Mouse (Mus musculus) small intestine, adult 2 months (tissue): ENCODE results near the gene 6430628N08Rik. TPM values are rescaled to one million over a fixed set of nuclear protein-coding genes. Genes with fewer than 3 reads are reported as not detected.

Experiments used
- H3K27ac ChIP-seq: fragments of 200-500 bp; 2 replicates; pipeline ENCODE4 v1.5.1; 2012; ENCODE audit warnings: low read depth, low read length, control low read depth, inconsistent platforms; ENCODE audit not compliant: insufficient read depth
- H3K27me3 ChIP-seq: fragments of 200-500 bp; 2 replicates; pipeline ENCODE4 v1.6.1; 2012; ENCODE audit warnings: mild to moderate bottlenecking, moderate library complexity, low read length, inconsistent platforms; ENCODE audit not compliant: control insufficient read depth, insufficient read depth
- H3K36me3 ChIP-seq: fragments of 200-500 bp; 2 replicates; pipeline ENCODE4 v1.6.1; 2012; ENCODE audit warnings: mild to moderate bottlenecking, low read length, control low read depth, inconsistent platforms; ENCODE audit not compliant: control insufficient read depth, insufficient read depth
- H3K4me1 ChIP-seq: fragments of 200-500 bp; 2 replicates; pipeline ENCODE4 v1.6.1; 2012; ENCODE audit warnings: low read length, inconsistent platforms, mixed read lengths; ENCODE audit not compliant: control insufficient read depth, insufficient read depth, insufficient read length
- H3K4me3 ChIP-seq: fragments of 200-500 bp; 2 replicates; pipeline ENCODE4 v1.5.1; 2012; ENCODE audit warnings: low read depth, mild to moderate bottlenecking, control low read depth, inconsistent platforms, low read length, moderate library complexity
- CTCF ChIP-seq: fragments of 200-500 bp; IDR thresholded peaks from 2 replicates; pipeline ENCODE4 v1.5.1; 2012; ENCODE audit warnings: low read depth, mild to moderate bottlenecking, control low read depth, inconsistent platforms, low read length, moderate library complexity, mixed read lengths; ENCODE audit not compliant: insufficient replicate concordance, insufficient read length; ENCODE audit errors: extremely low read depth
- POLR2A ChIP-seq: fragments of 200-500 bp; IDR thresholded peaks from 2 replicates; pipeline ENCODE4 v1.6.1; 2012; ENCODE audit warnings: low read depth, mild to moderate bottlenecking, control low read depth, inconsistent platforms, low read length, moderate library complexity
- WGBS: fragments of 180-500 bp; shearing (Covaris S2); methylation state at CpG from one replicate; pipeline ENCODE4 v1.1.7; 2018; 5-methylcytosine and 5-hydroxymethylcytosine counted together
- polyA plus RNA-seq: library from polyadenylated mRNA; depleted of rRNA; stranded (reverse); fragments of >200 nt; gene quantifications from 2 replicates; pipeline ENCODE4 v1.2.3, GENCODE M21; 2012

6430628N08Rik gene
- polyA plus RNA-seq, 1 experiment, result not detected

DNA sequence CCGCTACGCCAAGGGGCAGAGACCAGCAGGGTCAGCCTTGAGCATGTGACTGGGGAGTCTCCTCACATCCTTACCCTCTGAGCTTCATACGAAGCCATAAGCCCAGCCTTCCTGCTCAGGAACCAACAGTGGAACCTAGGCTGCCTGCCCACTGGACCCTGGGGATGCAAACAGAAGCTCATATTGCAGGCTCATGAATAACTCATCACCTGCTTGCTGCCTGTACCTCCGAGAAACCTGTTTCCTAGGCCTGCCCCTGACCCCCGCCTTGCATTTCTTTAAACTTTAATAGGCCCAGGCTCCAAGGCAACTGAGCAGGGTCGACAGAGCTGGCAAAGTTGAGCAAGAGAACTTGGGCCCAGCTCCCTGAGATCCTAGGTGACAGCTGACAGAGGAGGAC, 6.4 kb upstream of the 6430628N08Rik start, which contains the start of gene Kncn:
Gene Kncn (plus strand): TSS at position 379 of the 400 bp plus-strand sequence.
- no peak within 1 kb of the TSS for H3K27ac ChIP-seq
- H3K36me3 ChIP-seq, result peaks cover 2% of the 10 kb centered on the region
- no peak for TF ChIP-seq POLR2A
- no peak for TF ChIP-seq CTCF
- WGBS, result 67% methylated on average over 6 of the region's 6 CpGs
- H3K4me1 ChIP-seq, result no peaks in the 10 kb centered on the region
- H3K27me3 ChIP-seq, result 0 out of 2 replicates have a peak, but pooled peaks cover 3% of the 10 kb centered on the region
- H3K4me3 ChIP-seq, result no peak within 1 kb of the TSS

DNA sequence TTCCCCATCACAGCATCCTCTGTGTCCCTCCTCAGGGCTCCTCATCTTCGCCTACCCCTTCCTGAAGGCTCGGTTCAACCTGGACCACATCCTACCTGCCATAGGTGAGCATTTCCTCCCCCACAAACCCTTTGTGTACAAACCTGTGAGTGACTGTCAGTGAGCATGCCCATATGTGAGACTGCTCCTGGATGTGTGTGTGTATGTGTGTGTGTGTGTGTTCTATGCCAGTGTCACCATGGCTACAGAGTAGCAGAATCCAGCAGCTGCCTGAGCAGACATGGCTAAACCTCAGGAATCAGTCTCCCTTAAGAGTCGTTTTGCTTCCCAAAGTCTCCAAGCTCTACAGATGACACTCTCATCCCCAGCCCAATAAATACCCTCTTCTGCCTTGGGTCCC, 4.6 kb upstream of the 6430628N08Rik start:
- 62% methylated on average over 3 of the region's 3 CpGs for WGBS
- no peak overlapping the region for H3K4me3 ChIP-seq
- H3K4me1 ChIP-seq, result peaks cover 2% of the 10 kb centered on the region; the same call in 1 of the 2 replicates
- TF ChIP-seq POLR2A (no peak), CTCF (no peak)
- H3K27me3 ChIP-seq, result peaks cover 13% of the 10 kb centered on the region
- H3K27ac ChIP-seq, result no peak overlapping the region
- no peaks in the 10 kb centered on the region for H3K36me3 ChIP-seq

DNA sequence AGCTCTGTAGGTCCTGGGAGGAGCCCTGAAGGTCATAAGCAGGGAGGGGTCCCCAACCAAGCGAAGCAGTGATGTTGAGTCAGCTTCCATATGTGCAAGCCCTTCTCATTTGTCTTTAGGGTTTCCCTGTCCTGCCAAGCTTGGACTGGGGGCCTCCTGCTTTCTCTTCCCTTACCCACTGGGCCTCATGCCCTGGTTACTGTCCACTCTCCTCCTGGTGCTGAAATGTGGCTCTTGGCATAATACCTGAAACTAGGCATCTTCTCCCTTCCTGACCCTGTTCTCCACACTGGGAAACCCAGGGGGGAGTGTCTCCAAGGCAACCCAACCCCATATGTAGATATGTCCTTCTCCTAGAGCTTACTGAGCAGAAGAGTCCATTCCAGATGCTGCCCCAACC, 3.6 kb upstream of the 6430628N08Rik start:
- Histone ChIP-seq H3K4me1 (peaks cover 2% of the 10 kb centered on the region; the same call in 1 of the 2 replicates), H3K27ac (no peak overlapping the region), H3K27me3 (peaks cover 17% of the 10 kb centered on the region), H3K4me3 (no peak overlapping the region), H3K36me3 (no peaks in the 10 kb centered on the region)
- no peak for TF ChIP-seq CTCF
- TF ChIP-seq POLR2A, result no peak
- 46% methylated on average over 1 of the region's 1 CpGs for WGBS

DNA sequence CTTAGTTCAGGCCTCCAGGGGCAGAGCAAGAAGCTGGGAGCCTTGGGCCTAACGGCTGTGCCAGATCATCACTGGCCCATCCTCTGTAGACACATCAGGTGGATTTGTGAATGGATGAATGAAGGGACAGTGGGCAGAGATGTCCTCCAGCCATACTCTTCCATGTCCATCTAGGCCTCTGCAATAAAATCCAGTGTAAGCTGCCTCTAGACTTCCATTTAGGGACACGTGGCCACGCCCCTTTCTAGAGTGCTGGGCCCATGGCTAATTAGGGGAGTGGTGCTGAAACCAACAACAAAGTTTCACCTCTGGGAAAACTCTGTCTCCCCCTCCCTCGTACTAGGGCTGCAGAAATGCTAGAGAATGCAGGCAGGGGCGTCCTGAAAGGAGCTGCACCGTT, 399 bp upstream of the 6430628N08Rik start:
- 19% methylated on average over 6 of the region's 6 CpGs for WGBS
- Histone ChIP-seq H3K36me3 (no peaks in the 10 kb centered on the region), H3K4me1 (peaks cover 2% of the 10 kb centered on the region; the same call in 1 of the 2 replicates), H3K4me3 (peak overlapping the region; percentile 14; the same call in 1 of the 2 replicates), H3K27me3 (peaks cover 17% of the 10 kb centered on the region), H3K27ac (no peak overlapping the region)
- TF ChIP-seq POLR2A, result no peak
- TF ChIP-seq CTCF, result no peak

DNA sequence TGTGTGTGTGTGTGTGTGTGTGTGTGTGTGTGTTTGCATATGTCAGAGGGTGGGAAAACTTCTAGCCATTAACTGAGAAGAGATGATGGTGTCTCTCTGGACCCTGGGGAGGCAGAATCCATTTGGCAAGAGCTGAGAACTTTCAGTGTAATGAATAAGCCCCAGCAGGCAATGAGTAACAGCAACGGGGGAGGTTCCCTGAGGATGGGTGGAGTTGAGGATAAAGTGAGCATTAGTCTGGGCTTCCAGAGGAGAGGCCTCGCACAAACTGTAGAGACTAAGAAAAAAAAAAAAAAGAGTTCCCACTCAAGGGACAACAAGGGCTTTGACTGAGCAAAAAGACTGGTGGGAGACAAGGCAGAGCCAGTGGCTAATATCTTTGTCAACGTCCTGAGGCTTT, 3.8 kb downstream of the 6430628N08Rik start:
- Histone ChIP-seq H3K27ac (no peak overlapping the region), H3K4me3 (no peak overlapping the region), H3K36me3 (no peaks in the 10 kb centered on the region), H3K27me3 (peaks cover 31% of the 10 kb centered on the region), H3K4me1 (peaks cover 2% of the 10 kb centered on the region; the same call in 1 of the 2 replicates)
- WGBS, result 19% methylated on average over 3 of the region's 3 CpGs
- no peak for TF ChIP-seq POLR2A
- TF ChIP-seq CTCF, result no peak

DNA sequence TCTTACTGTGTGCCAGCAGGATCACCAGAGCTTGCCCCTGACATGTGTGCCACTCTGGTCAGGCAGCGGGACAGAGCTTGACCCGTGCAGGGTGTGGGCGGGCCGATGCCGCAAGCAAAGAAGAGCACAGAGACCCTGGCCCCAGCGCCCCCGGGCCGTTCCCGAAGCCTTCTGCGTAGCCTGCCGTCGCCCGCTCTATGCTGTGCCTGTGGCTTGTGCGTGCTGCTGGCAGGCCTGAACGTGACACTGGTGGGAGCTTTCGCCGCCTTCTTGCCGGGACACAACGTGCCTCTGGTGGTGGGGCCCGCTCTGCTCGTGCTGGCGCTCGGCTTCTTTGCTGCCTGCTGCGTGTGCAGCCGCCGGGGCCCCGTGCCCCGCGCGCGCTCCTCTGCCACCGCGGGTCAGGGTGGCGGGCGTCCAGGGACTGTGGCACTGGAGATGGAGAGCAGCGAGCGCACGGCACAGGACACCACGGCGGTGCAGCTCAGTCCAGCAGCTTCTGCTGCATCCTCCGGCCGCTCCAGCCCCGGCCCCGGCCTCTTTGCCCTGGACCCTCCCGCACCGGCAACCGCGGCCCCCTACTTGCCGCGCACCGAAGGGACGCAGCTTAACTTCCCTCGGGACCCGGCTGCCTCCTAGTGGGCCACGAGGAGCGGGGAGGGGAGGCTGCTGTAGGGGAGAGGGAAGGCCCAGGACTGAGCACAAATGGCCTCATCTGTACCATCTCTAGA, 7.6 kb downstream of the 6430628N08Rik start:
- TF ChIP-seq CTCF (no peak), POLR2A (no peak)
- Histone ChIP-seq H3K27ac (no peak overlapping the region), H3K4me3 (no peak overlapping the region), H3K27me3 (peaks cover 17% of the 10 kb centered on the region), H3K4me1 (no peaks in the 10 kb centered on the region), H3K36me3 (no peaks in the 10 kb centered on the region)
- 3% methylated on average over 56 of the region's 56 CpGs for WGBS

DNA sequence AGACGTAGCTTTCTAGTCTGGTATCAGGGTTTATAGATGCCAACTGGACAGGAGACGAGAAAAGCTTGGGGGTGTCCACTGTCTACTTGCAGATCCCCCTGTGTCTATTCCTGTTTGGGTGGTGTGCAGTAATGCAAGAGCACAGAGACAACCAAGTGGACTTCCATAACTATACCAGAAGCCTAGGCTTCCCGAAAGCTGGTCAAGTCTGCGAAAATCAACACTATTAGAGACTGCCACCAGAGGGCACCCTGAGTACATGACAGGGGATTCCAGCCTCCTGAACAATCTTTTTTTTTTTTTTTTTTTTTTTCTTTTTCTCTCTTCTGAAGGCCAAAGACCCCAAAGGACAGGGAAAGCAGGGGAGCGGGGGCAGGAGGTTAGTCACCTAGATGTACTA, 12.4 kb downstream of the 6430628N08Rik start:
- no peaks in the 10 kb centered on the region for H3K36me3 ChIP-seq
- WGBS, result 19% methylated on average over 5 of the region's 5 CpGs
- TF ChIP-seq POLR2A (no peak), CTCF (peak; percentile 68; the same call in 1 of the 2 replicates)

More for the DNA sequence above, 12.4 kb downstream of the 6430628N08Rik start:
- no peaks in the 10 kb centered on the region for H3K4me1 ChIP-seq
- peaks cover 13% of the 10 kb centered on the region for H3K27me3 ChIP-seq
- no peak overlapping the region for H3K4me3 ChIP-seq
- H3K27ac ChIP-seq, result no peak overlapping the region
